Mouse (Mus musculus) spleen, adult 2 months (tissue): ENCODE data around the gene Spns1. TPM values are rescaled to one million over a fixed set of nuclear protein-coding genes. Genes with fewer than 3 reads are reported as not detected.
A peak's percentile ranks its signal among the peaks of the same experiment; 100 is the strongest.

ENCODE experiments used
- DNase-seq, 2 experiments: peaks; one replicate each; pipeline versions ENCODE4 v3.0.0 to v3.0.0-alpha.2; 2012 to 2021; ENCODE audit warnings: low spot score in 2 of 2, low read depth in 1 of 2
- H3K27ac ChIP-seq: fragments of 200-500 bp; 2 replicates; pipeline ENCODE4 v1.5.1; 2012; ENCODE audit warnings: low read length, inconsistent platforms; ENCODE audit not compliant: insufficient read depth
- H3K27me3 ChIP-seq: fragments of 200-500 bp; 2 replicates; pipeline ENCODE4 v1.6.1; 2012; ENCODE audit warnings: mild to moderate bottlenecking, moderate library complexity, low read length, inconsistent platforms; ENCODE audit not compliant: control insufficient read depth, insufficient read depth
- H3K36me3 ChIP-seq: fragments of 200-500 bp; 2 replicates; pipeline ENCODE4 v1.6.1; 2012; ENCODE audit warnings: mild to moderate bottlenecking, low read length, inconsistent platforms; ENCODE audit not compliant: control insufficient read depth, insufficient read depth
- H3K4me1 ChIP-seq: fragments of 200-500 bp; 2 replicates; pipeline ENCODE4 v1.6.1; 2011; ENCODE audit warnings: inconsistent platforms; ENCODE audit not compliant: control insufficient read depth, insufficient read depth, insufficient read length
- H3K4me3 ChIP-seq: fragments of 200-500 bp; 2 replicates; pipeline ENCODE4 v1.5.1; 2011; ENCODE audit warnings: mild to moderate bottlenecking, inconsistent platforms; ENCODE audit not compliant: insufficient read depth, insufficient read length; ENCODE audit errors: extremely low read depth
- CTCF ChIP-seq: fragments of 200-500 bp; IDR thresholded peaks from 2 replicates; pipeline ENCODE4 v1.5.1; 2011; ENCODE audit warnings: mild to moderate bottlenecking, inconsistent platforms; ENCODE audit not compliant: insufficient read depth, insufficient read length, insufficient replicate concordance; ENCODE audit errors: extremely low read depth
- POLR2A ChIP-seq: fragments of 200-500 bp; IDR thresholded peaks from 2 replicates; pipeline ENCODE4 v1.6.1; 2011; ENCODE audit warnings: low read depth, low read length, inconsistent platforms
- WGBS: fragments of 180-500 bp; shearing (Covaris S2); methylation state at CpG from one replicate; pipeline ENCODE4 v1.1.7; 2018; 5-methylcytosine and 5-hydroxymethylcytosine counted together
- polyA plus RNA-seq: library from polyadenylated mRNA; depleted of rRNA; stranded (reverse); fragments of >200 nt; gene quantifications from 2 replicates; pipeline ENCODE4 v1.2.3, GENCODE M21; 2012

Spns1 gene
- polyA plus RNA-seq, 1 experiment = 115 TPM

DNA sequence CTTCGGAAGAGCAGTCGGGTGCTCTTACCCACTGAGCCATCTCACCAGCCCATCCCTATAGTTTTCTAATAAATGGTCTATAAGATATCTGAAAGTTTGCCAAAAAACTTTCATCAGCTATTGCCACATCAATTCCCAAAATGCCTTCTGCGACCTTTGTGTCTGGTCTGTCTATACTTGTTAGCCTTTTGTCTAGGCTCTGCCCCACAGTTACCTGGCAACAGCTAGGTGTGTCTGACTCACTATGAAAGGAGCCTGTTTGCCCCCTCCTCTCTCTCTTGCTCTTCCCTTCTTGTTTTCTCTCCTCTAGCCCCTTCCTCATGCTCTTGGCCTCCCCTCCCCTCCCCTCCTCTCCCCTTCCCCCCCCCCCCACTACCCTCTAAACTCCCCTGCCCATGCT is 31.7 kb downstream of the Spns1 start:
- 76% methylated on average over 3 of the region's 3 CpGs for WGBS
- H3K27ac ChIP-seq = no peak overlapping the region
- H3K4me1 ChIP-seq = peaks cover 2% of the 10 kb centered on the region; the same call in 1 of the 2 replicates
- H3K4me3 ChIP-seq = no peak overlapping the region
- DNase-seq = no peak
- TF ChIP-seq POLR2A (no peak), CTCF (no peak)
- no peaks in the 10 kb centered on the region for H3K36me3 ChIP-seq
- H3K27me3 ChIP-seq = no peaks in the 10 kb centered on the region

DNA sequence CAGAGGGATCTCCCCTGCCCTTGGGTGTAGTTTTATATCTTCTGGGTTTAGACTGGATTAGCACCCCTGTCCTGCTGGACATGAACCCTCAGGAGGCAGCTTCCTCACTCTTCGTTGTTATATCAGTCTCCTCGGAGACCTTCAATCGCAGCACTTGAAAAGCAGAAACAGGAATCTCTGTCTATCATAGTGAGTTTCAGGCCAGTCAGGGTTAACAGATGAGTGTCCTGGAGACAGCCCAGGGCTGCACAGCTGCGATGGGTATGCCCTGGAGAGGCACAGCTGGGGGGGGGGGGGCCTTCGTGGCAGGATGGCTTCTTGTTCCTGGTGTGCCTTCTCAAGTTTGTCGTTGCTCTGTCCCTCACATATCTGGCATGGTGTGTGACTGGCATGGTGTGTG is 36.4 kb downstream of the Spns1 start:
- H3K4me1 ChIP-seq = peaks cover 3% of the 10 kb centered on the region; the same call in 1 of the 2 replicates
- H3K4me3 ChIP-seq = no peak overlapping the region
- H3K27ac ChIP-seq = no peak overlapping the region
- 19% methylated on average over 6 of the region's 6 CpGs for WGBS
- no peaks in the 10 kb centered on the region for H3K36me3 ChIP-seq
- no peak for TF ChIP-seq CTCF
- no peak for TF ChIP-seq POLR2A
- DNase-seq = no peak
- H3K27me3 ChIP-seq = no peaks in the 10 kb centered on the region

DNA sequence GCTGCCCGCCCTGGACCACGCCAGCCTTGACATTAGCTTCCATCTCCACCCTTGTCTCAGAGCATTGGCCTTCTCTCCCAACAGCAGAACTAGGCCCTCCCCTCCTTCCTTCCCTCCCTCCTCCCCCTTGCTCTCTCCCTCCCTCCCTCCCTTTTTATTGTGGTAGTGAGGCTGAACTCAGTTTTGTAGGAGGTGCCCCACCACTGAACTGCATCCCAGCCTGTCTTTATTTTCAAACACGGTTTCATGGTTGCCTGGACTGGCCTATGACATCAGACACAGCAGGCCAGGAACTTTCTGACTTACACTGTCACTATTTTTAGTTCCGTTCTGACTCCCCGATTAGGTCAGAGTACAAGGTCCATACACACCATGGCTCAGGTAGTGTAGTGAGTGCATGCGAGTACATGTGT is 37.0 kb downstream of the Spns1 start:
- no peaks in the 10 kb centered on the region for H3K27me3 ChIP-seq
- peaks cover 3% of the 10 kb centered on the region; the same call in 1 of the 2 replicates for H3K4me1 ChIP-seq
- H3K27ac ChIP-seq = peak overlapping the region; percentile 43; the same call in 1 of the 2 replicates
- no peak overlapping the region for H3K4me3 ChIP-seq
- no peak for DNase-seq
- 34% methylated on average over 6 of the region's 6 CpGs for WGBS
- H3K36me3 ChIP-seq = no peaks in the 10 kb centered on the region
- TF ChIP-seq POLR2A (no peak), CTCF (no peak)

DNA sequence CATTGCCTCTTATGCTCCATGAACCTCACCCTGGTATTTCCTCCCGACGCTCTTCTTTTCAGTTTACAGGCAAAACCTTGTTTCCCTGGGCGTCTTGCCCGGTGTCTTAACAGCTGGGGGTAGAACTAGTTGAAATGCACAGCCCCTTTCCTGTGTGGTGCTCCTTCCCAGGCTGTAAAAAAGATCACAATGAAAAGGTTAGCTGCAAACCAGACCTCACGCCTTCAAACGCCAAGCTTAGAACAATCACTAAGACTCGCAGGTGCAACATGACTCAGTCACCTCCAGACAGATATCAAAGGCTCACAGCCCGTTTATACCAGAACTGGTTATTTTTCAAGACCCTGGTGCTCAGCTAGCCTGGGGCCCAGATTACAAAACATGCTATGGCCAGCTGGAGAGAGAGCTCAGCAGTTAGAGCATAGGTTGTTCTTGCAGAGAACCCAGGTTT is 37.7 kb downstream of the Spns1 start:
- no peaks in the 10 kb centered on the region for H3K27me3 ChIP-seq
- no peak overlapping the region for H3K4me3 ChIP-seq
- TF ChIP-seq CTCF (no peak), POLR2A (no peak)
- H3K36me3 ChIP-seq = no peaks in the 10 kb centered on the region
- DNase-seq = peak in 1 of 2 experiments; percentile 18
- peak overlapping the region; percentile 58 for H3K27ac ChIP-seq
- H3K4me1 ChIP-seq = peaks cover 3% of the 10 kb centered on the region; the same call in 1 of the 2 replicates
- WGBS = 53% methylated on average over 8 of the region's 8 CpGs

DNA sequence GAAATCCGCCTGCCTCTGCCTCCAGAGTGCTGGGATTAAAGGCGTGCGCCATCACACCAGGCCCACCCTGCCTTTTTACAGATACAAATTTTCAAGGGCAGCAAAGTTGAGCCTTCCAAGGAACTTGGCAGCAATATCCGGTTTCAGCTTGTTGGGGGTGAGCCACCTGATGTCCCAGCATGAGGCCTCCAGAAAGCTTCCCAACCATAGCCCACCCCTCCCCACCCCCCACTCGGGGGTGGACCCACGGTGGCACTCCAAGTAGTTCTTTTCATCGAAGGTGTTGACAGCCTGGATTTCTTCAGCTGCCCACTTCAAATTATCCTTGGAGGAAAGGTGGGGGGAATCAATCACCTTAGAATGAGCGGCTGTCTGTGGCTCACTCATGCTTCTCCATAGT is 38.3 kb downstream of the Spns1 start:
- DNase-seq = no peak
- Histone ChIP-seq H3K4me3 (no peak overlapping the region), H3K27me3 (no peaks in the 10 kb centered on the region), H3K4me1 (peaks cover 3% of the 10 kb centered on the region; the same call in 1 of the 2 replicates), H3K27ac (peak overlapping the region; percentile 58), H3K36me3 (no peaks in the 10 kb centered on the region)
- TF ChIP-seq CTCF (no peak), POLR2A (no peak)
- WGBS = 84% methylated on average over 8 of the region's 8 CpGs

DNA sequence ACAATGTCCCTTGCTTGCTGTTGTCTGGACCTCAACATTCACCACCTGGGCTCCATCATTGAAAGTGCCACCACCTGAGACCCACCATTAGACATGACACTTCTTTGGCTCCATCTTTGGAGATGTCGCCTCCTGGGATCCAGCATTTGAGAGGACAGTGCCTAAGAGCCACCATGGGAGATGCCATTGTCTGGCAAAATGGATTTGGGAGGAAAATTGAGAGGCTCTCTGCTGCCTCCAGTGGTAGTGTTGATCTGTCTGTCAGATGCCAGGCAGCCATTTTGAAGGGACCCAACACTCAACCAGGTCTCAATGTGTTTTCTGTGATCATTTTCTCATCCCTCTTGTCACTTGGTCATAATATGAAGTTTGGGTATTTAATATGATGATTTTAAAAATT is 41.7 kb downstream of the Spns1 start:
- Histone ChIP-seq H3K4me1 (peaks cover under 1% of the 10 kb centered on the region; the same call in 1 of the 2 replicates), H3K36me3 (no peaks in the 10 kb centered on the region), H3K4me3 (no peak overlapping the region), H3K27me3 (no peaks in the 10 kb centered on the region), H3K27ac (no peak overlapping the region)
- DNase-seq = no peak
- TF ChIP-seq CTCF = no peak
- TF ChIP-seq POLR2A = no peak
- WGBS = 95% methylated on average over 1 of the region's 1 CpGs

DNA sequence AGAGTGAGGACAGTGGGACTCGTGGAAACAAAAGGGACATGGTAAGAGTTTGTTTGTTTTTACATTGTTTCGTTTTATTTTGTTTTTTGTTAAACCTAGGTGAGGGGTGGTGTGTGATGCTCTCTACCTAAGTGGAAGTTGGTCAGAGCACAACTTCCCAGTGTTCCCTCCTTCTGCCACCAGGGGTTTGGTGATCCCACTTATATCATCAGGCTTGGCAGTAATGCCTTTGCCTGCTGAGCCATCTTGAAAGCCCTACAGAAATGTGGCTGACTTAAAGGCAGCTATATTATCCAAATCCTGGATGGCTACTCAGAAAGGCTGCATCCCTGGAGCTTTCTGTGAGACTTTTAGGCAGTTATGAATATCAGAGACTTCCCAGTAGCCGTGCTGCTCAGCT is 44.6 kb downstream of the Spns1 start:
- no peak for DNase-seq
- H3K27ac ChIP-seq = no peak overlapping the region

More for the DNA sequence above, 44.6 kb downstream of the Spns1 start:
- no peaks in the 10 kb centered on the region for H3K27me3 ChIP-seq
- H3K4me3 ChIP-seq = no peak overlapping the region
- 77% methylated on average over 3 of the region's 3 CpGs for WGBS
- no peak for TF ChIP-seq POLR2A
- TF ChIP-seq CTCF = no peak
- H3K4me1 ChIP-seq = no peaks in the 10 kb centered on the region; the same call in 1 of the 2 replicates
- H3K36me3 ChIP-seq = no peaks in the 10 kb centered on the region
